Mouse (Mus musculus) liver, adult 2 months (tissue): Measurements from ENCODE around the gene Mlst8. TPM values are rescaled to one million over a fixed set of nuclear protein-coding genes. Genes with fewer than 3 reads are reported as not detected.
A peak's percentile ranks its signal among the peaks of the same experiment; 100 is the strongest.
"Not testable (repeated sequence)": the region's sequence is repeated elsewhere in the genome, so short reads cannot be mapped to it uniquely, and the experiment has no call there.

Experiments used
- DNase-seq: peaks from one replicate; pipeline ENCODE4 v3.0.0-alpha.2; 2011; ENCODE audit warnings: low read depth, low spot score; ENCODE audit errors: extremely low read depth
- H3K27ac ChIP-seq: fragments of 200-500 bp; replicated peaks from 2 replicates; pipeline ENCODE4 v1.5.1; 2012; ENCODE audit warnings: low read depth, mild to moderate bottlenecking, control low read depth, inconsistent platforms, low read length; ENCODE audit not compliant: insufficient read depth
- H3K27me3 ChIP-seq: fragments of 200-500 bp; 2 replicates; pipeline ENCODE4 v1.6.1; 2012; ENCODE audit warnings: mild to moderate bottlenecking, moderate library complexity, low read length, inconsistent platforms; ENCODE audit not compliant: control insufficient read depth, insufficient read depth
- H3K36me3 ChIP-seq: fragments of 200-500 bp; 2 replicates; pipeline ENCODE4 v1.6.1; 2012; ENCODE audit warnings: low read length, inconsistent platforms; ENCODE audit not compliant: control insufficient read depth, insufficient read depth
- H3K4me1 ChIP-seq: fragments of 200-500 bp; 2 replicates; pipeline ENCODE4 v1.6.1; 2011; ENCODE audit warnings: low read length; ENCODE audit not compliant: control insufficient read depth, insufficient read depth
- H3K4me3 ChIP-seq: fragments of 200-500 bp; 2 replicates; pipeline ENCODE4 v1.5.1; 2011; ENCODE audit warnings: low read depth, mild to moderate bottlenecking, control low read depth, low read length, moderate library complexity; ENCODE audit not compliant: insufficient read depth
- H3K79me2 ChIP-seq: fragments of 200-500 bp; 2 replicates; pipeline ENCODE4 v1.6.1; 2012; ENCODE audit warnings: inconsistent platforms, mild to moderate bottlenecking, low read length, moderate library complexity; ENCODE audit not compliant: control insufficient read depth, insufficient read depth
- H3K9ac ChIP-seq: fragments of 200-500 bp; 2 replicates; pipeline ENCODE4 v1.6.1; 2012; ENCODE audit warnings: low read depth, mild to moderate bottlenecking, control low read depth, inconsistent platforms, low read length
- CTCF ChIP-seq: fragments of 200-500 bp; IDR thresholded peaks from 2 replicates; pipeline ENCODE4 v1.5.1; 2011; ENCODE audit warnings: low read depth, low read length, control low read depth
- POLR2A ChIP-seq: fragments of 200-500 bp; IDR thresholded peaks from 2 replicates; pipeline ENCODE4 v1.6.1; 2011; ENCODE audit warnings: low read length, control low read depth; ENCODE audit not compliant: insufficient read depth; ENCODE audit errors: extremely low read depth
- WGBS: fragments of 180-500 bp; shearing (Covaris S2); methylation state at CpG from one replicate; pipeline ENCODE4 v1.1.7; 2018; 5-methylcytosine and 5-hydroxymethylcytosine counted together
- polyA plus RNA-seq: library from polyadenylated mRNA; depleted of rRNA; stranded (reverse); fragments of >200 nt; gene quantifications from 2 replicates; pipeline ENCODE4 v1.2.3, GENCODE M21; 2012
- total RNA-seq: library from RNA; depleted of rRNA; stranded (reverse); fragments of >200 nt; gene quantifications from 2 replicates; pipeline ENCODE4 v1.2.3, GENCODE M21; 2014

Gene Mlst8
- total and polyA plus RNA-seq, 2 experiments, result 3.5 to 16.7 TPM

DNA sequence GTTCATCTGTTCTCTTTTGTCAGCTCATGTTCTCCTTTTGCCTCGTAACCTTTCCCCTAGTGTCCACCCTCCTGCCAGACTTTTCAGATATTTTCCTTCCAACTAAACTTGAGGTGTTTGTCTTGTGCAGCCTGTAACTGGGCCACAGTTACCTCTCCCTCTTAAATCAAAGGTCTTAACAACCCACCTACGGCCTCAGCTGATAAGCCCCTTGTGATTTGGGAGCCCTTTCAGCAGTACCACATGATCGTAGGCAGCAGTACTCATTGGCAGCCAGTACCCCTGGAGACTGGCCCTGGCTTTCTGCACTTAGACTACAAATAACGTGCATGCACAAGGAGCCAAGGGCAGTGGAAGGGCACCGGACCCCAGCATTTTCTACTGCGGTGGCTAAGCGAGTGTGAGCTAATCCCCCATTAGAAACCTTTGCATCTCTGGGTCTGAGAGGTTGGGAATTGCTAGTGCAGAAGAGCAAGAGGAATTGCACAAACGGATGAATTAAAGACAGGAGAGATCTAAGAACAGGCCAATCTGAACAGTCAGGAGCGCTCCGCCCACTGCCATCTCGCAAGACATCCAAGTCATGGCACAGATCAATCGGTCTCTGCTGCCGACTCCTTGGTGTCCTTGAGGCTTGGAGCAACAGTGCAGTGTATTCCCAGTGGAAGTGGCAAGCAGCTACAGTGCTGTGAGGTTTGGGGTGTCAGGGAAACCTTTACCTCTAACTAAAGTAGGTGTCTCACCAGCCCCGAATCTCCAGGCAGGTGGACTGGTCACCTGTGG is 49.5 kb downstream of the Mlst8 start:
- 38% methylated on average over 14 of the region's 14 CpGs for WGBS
- no peak overlapping the region; the same call in 1 of the 2 replicates for H3K4me3 ChIP-seq
- peak overlapping the region; percentile 19 for H3K9ac ChIP-seq
- no peaks in the 10 kb centered on the region for H3K27me3 ChIP-seq
- peak; percentile 89 for DNase-seq
- H3K27ac ChIP-seq, result peak overlapping the region; percentile 90
- peaks cover 19% of the 10 kb centered on the region; the same call in 1 of the 2 replicates for H3K36me3 ChIP-seq
- TF ChIP-seq POLR2A, result no peak
- H3K4me1 ChIP-seq, result peaks cover 6% of the 10 kb centered on the region
- H3K79me2 ChIP-seq, result peaks cover 17% of the 10 kb centered on the region; the same call in 1 of the 2 replicates

DNA sequence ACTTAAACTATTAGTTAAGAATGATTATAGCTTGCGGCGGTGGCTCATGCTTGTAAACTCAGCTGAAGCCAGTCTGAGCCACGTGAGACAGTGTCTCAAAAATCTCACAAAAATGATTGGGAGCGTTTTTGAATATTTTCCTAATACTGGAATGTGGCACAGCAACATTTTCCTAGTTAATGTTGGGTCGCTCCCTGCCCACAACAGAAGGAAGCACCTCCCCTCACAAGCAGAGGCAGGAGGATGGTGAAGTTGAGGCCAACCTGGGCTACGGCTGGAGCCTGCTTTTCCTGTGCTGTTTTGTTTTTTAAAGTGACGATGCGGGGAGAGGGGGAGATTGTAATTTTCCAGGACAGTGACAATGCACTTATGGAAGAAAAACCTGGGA is 51.7 kb downstream of the Mlst8 start:
- peaks cover 6% of the 10 kb centered on the region for H3K4me1 ChIP-seq
- DNase-seq, result peak; percentile 70
- 0% methylated on average over 8 of the region's 8 CpGs for WGBS
- H3K36me3 ChIP-seq, result peaks cover 23% of the 10 kb centered on the region
- TF ChIP-seq POLR2A (no peak), CTCF (no peak)
- H3K4me3 ChIP-seq, result peak overlapping the region; percentile 69
- peaks cover 17% of the 10 kb centered on the region; the same call in 1 of the 2 replicates for H3K79me2 ChIP-seq
- H3K27me3 ChIP-seq, result no peaks in the 10 kb centered on the region
- H3K9ac ChIP-seq, result peak overlapping the region; percentile 93
- peak overlapping the region; percentile 85 for H3K27ac ChIP-seq

DNA sequence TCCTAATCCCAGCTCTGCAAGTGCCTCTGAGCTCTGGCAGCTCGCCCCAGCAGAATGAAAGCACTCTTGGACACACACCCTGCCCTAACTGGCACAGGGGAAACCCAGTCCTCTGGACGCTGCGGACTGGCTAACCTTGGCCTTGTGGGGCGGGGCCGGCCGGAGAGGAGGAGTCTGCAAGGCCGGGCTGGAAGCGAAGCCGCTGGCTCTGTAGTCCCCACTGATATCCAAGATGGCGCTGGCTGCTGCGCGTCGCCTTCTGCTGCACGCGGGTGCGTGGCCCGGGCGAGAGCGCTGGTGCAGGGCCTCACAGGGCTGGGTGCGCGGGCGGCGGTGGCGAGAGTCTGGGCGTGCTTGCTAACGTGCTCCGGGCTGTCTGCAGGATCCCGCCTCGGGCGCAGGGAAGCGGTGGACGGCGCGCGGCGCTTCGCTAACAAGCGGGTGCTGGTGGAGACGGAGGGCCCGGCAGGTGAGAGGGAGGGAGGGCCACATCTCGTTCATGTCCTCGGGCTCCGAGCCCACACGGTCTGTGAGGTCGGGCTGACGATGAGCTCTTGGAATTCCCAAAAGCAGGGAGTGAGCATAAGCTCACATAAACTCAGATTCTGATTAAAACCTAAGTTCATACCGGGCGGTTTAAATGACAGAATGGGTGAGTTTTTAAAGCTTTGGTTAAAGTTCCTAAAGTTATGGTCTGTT is 52.3 kb downstream of the Mlst8 start, which contains the start of gene Eci1:
TSS of gene Eci1 (plus strand) at position 171 of the 699 bp plus-strand sequence.
- no peaks in the 10 kb centered on the region for H3K27me3 ChIP-seq
- peak within 1 kb of the TSS; percentile 69 for H3K4me3 ChIP-seq
- WGBS, result 1% methylated on average over 48 of the region's 48 CpGs
- peak within 1 kb of the TSS; percentile 85 for H3K27ac ChIP-seq
- peaks cover 13% of the 10 kb centered on the region; the same call in 1 of the 2 replicates for H3K79me2 ChIP-seq
- H3K36me3 ChIP-seq, result peaks cover 28% of the 10 kb centered on the region
- no peak for TF ChIP-seq CTCF
- TF ChIP-seq POLR2A, result peak; percentile 94
- peaks cover 6% of the 10 kb centered on the region for H3K4me1 ChIP-seq
- H3K9ac ChIP-seq, result peak within 1 kb of the TSS; percentile 93
- DNase-seq, result peak; percentile 98

DNA sequence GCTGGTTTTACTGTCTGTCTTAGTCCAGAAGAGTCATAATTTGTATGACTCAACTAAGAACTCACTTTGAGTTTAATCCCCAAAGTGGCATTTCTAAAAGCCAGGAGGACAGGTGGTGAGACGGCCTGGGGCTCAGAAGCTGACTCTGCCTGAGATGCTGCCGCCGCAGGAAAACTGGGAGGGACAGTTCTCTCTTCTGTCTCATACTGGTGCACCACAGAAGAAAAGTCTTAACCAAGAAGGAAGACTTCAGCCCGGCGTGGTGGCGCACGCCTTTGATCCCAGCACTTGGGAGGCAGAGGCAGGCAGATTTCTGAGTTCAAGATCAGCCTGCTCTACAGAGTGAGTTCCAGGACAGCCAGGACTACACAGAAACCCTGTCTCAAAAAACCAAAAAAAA is 53.0 kb downstream of the Mlst8 start:
- H3K79me2 ChIP-seq, result peaks cover 12% of the 10 kb centered on the region; the same call in 1 of the 2 replicates
- H3K36me3 ChIP-seq, result peaks cover 35% of the 10 kb centered on the region
- no peak overlapping the region for H3K4me3 ChIP-seq
- no peak overlapping the region for H3K9ac ChIP-seq
- DNase-seq, result no peak
- H3K27ac ChIP-seq, result peak overlapping the region; percentile 18; the same call in 1 of the 2 replicates
- TF ChIP-seq POLR2A (no peak), CTCF (no peak)
- H3K4me1 ChIP-seq, result peaks cover 6% of the 10 kb centered on the region
- whole genome bisulfite sequencing, result 90% methylated on average over 7 of the region's 7 CpGs
- no peaks in the 10 kb centered on the region for H3K27me3 ChIP-seq

DNA sequence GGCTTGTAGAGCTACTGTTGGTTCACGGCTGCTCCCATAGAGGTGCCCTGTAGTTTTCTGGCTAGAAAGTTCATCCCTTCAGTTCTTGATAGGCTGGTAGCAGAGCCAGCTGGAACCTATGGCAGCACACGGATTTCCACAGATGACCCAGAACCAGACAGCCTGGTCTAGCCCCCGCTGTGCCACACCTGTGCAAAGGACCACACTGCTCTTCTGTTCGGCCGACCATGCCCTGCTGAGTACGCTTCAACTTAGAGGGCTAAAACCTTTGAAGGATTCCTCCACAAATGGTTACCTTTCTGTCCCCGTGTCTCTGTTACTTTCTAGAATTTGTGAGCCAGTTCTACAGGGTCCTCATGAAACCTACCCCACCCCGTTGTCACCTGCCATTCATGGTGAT is 53.6 kb downstream of the Mlst8 start:
- WGBS, result 98% methylated on average over 6 of the region's 8 CpGs
- peaks cover 40% of the 10 kb centered on the region for H3K36me3 ChIP-seq
- H3K4me3 ChIP-seq, H3K9ac ChIP-seq, H3K79me2 ChIP-seq, H3K27me3 ChIP-seq, H3K27ac ChIP-seq, H3K4me1 ChIP-seq, DNase-seq: not testable (repeated sequence)
